Mouse (Mus musculus) heart, postnatal 0 days (tissue): ENCODE data around the gene Ptprj. TPM values are rescaled to one million over a fixed set of nuclear protein-coding genes. Genes with fewer than 3 reads are reported as not detected.
"Not testable (repeated sequence)": the region's sequence is repeated elsewhere in the genome, so short reads cannot be mapped to it uniquely, and the experiment has no call there.

Experiments used
- ATAC-seq: fragments of 200-750 bp; cut with Nextera tagmentation; 2 replicates; pipeline ENCODE4 v1.8.0; 2017; ENCODE audit warnings: low read depth, moderate number of reproducible peaks, moderate library complexity; ENCODE audit not compliant: insufficient read depth
- DNase-seq: peaks from one replicate; pipeline ENCODE4 v3.0.0-alpha.2; 2016; ENCODE audit warnings: low spot score
- H3K27ac ChIP-seq: fragments of 300-500 bp; sonication (generic); 2 replicates; pipeline ENCODE4 v1.5.1; 2014; ENCODE audit warnings: low read depth, mild to moderate bottlenecking
- H3K27me3 ChIP-seq: fragments of 300-500 bp; sonication (generic); 2 replicates; pipeline ENCODE4 v1.6.1; 2014; ENCODE audit warnings: low read length, mixed read lengths; ENCODE audit not compliant: control insufficient read depth, insufficient read depth
- H3K36me3 ChIP-seq: fragments of 300-500 bp; sonication (generic); replicated peaks from 2 replicates; pipeline ENCODE4 v1.6.1; 2014; ENCODE audit warnings: low read length, mixed read lengths; ENCODE audit not compliant: control insufficient read depth, insufficient read depth
- H3K4me1 ChIP-seq: fragments of 300-500 bp; sonication (generic); 2 replicates; pipeline ENCODE4 v1.6.1; 2014; ENCODE audit warnings: antibody characterized with exemption; ENCODE audit not compliant: control insufficient read depth, insufficient read depth
- H3K4me2 ChIP-seq: fragments of 300-500 bp; sonication (generic); 2 replicates; pipeline ENCODE4 v1.6.1; 2014; ENCODE audit warnings: low read depth, mild to moderate bottlenecking, low read length, moderate library complexity
- H3K4me3 ChIP-seq: fragments of 300-500 bp; sonication (generic); 2 replicates; pipeline ENCODE4 v1.5.1; 2014; ENCODE audit warnings: low read depth, low read length
- H3K9ac ChIP-seq: fragments of 300-500 bp; sonication (generic); replicated peaks from 2 replicates; pipeline ENCODE4 v1.6.1; 2014; ENCODE audit warnings: low read depth, low read length, mixed read lengths
- H3K9me3 ChIP-seq: fragments of 300-500 bp; sonication (generic); replicated peaks from 2 replicates; pipeline ENCODE4 v1.6.1; 2016; ENCODE audit warnings: low read length; ENCODE audit not compliant: control insufficient read depth
- WGBS: fragments of 180-500 bp; shearing (Covaris S2); extraction: QIAGEN DNeasy Blood & Tissue Kit; methylation state at CpG from one replicate; pipeline ENCODE4 v1.1.7; 2014; 5-methylcytosine and 5-hydroxymethylcytosine counted together
- polyA plus RNA-seq: library from polyadenylated mRNA; unstranded; fragments of >200 nt; fragmentation: Nextera tagmentation; extraction: Ambion mirVana; gene quantifications from 2 replicates; pipeline ENCODE4 v1.2.1, GENCODE M21; 2015
- total RNA-seq: library from RNA; depleted of rRNA; stranded (reverse); fragments of >200 nt; gene quantifications from 2 replicates; pipeline ENCODE4 v1.2.3, GENCODE M21; 2014; ENCODE audit warnings: low replicate concordance; rRNA removed

Ptprj gene
- total and polyA plus RNA-seq, 2 experiments from 2014 or later, result 0.56 to 6.8 TPM

DNA sequence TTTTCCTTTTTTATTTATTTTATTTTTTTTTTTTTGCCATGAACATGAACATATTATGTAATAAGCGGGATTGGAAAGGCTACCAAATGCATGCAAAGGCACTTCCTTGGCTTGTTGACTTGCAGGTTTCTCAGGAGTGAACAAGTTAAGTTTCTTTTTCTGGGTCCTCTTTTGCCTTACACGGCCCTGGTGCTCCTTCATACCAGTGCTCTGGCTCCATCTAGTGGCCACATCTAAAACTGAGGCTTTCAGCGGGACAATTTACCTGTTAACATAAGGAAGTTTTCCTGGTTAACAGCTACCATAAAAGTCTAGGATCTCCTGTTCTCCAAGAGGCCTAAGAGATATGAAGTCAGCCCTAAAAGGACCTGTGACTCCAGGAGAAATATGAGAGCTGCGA, 150.7 kb downstream of the Ptprj start:
- H3K27me3 ChIP-seq, H3K9ac ChIP-seq, H3K9me3 ChIP-seq, ATAC-seq, H3K4me2 ChIP-seq, H3K4me1 ChIP-seq, DNase-seq, H3K4me3 ChIP-seq, H3K36me3 ChIP-seq, H3K27ac ChIP-seq: not testable (repeated sequence)
- no CpG with 5 or more reads among the region's 4 CpGs for WGBS

DNA sequence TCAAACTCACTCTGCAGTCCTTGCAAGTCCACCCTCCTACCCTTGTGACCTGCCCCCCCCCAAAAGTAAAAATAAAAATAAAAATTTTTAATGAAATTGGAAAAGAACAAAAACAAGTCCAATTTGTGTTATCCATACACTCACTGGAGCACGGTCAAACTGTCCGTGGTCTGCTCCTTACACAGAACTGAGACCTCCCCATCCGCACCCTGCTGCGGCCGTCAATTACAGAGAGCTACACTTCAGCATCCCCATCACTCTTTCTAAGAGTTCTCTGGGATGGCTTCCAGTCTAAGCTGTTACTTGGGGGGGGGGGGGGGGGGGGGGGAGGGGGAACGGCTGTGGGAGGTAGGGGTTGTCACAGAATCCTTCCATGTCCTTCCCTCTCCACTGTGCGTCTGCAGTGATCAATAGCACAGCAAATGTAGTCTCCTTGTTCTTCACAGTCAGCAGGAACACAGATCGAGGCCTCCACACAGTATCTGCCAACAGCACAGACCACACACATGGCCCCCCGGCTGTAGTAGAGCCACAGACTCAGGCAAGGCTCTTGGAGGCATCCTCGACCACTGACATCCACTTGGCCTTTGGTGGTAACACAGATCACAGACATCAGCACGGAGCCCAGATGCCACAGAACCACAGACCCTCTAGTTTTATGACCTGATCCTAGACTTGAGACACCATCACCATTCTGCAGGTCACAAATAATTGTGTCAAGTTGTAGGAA, 151.3 kb downstream of the Ptprj start:
- not testable (repeated sequence) for H3K36me3 ChIP-seq, H3K9ac ChIP-seq, H3K4me2 ChIP-seq, H3K27me3 ChIP-seq, H3K27ac ChIP-seq, ATAC-seq, DNase-seq, H3K4me1 ChIP-seq, H3K4me3 ChIP-seq, H3K9me3 ChIP-seq
- no CpG with 5 or more reads among the region's 11 CpGs for WGBS

- not testable (repeated sequence) for H3K9me3 ChIP-seq, DNase-seq, ATAC-seq, H3K4me3 ChIP-seq, H3K9ac ChIP-seq, H3K27me3 ChIP-seq, H3K27ac ChIP-seq, H3K4me2 ChIP-seq, H3K36me3 ChIP-seq, H3K4me1 ChIP-seq
- WGBS, result no CpG with 5 or more reads among the region's 4 CpGs
Measured at GRCm38 (mm10) chr2:90424937-90425336, 155.5 kb downstream of the Ptprj start.

DNA sequence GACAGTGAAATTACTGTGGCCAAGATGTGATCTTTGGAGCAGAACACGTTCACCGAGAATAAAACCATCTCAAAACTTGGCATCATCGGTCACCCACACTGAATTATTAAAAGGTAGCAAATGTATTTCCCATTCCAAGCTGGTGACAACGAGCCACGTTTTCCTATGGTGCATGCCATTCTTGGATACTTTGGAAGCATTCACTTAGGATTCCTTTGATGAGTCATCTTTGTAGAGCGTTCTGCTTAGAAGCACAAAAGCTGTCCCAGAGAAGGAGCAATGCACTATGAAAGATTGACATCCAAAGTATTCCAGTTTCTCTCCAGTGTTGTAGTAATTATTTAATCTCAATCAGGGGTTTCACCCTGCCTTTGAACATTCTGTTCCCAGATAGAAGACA, 158.2 kb downstream of the Ptprj start:
- H3K4me1 ChIP-seq, H3K4me3 ChIP-seq: not testable (repeated sequence)
- WGBS, result 66% methylated on average over 6 of the region's 6 CpGs

GRCm38 (mm10) chr2:90414110-90414821, 166.2 kb downstream of the Ptprj start:
- DNase-seq, ATAC-seq, H3K36me3 ChIP-seq, H3K9ac ChIP-seq, H3K9me3 ChIP-seq, H3K4me1 ChIP-seq, H3K27ac ChIP-seq, H3K4me2 ChIP-seq, H3K27me3 ChIP-seq, H3K4me3 ChIP-seq: not testable (repeated sequence)
- WGBS, result 46% methylated on average over 4 of the region's 4 CpGs

More for the DNA sequence above, 158.2 kb downstream of the Ptprj start:
- not testable (repeated sequence) for H3K27me3 ChIP-seq, H3K9ac ChIP-seq, H3K27ac ChIP-seq, H3K36me3 ChIP-seq, H3K9me3 ChIP-seq, H3K4me2 ChIP-seq, ATAC-seq, DNase-seq

DNA sequence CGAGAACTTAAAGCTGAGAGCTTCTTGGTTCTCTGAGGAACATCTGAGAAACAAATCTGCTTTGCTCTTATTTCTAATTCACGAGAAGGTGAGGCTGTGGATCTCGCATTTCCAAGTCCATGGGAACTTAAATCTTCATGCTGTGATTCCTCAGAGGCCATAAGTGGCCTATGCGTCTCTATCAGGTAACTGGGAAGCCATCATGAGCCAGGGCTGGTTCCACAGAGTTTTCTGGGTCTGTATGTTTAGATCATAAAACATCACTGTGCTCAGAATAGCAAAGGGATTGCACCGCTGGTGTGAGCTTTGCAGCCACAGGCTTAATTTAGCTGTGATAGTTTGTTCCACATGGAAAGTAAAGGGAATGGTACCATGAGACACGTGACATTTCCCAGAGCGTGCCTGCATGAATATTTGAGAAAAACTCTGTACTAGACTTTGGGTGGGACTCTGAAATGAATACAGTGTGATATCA, 181.8 kb downstream of the Ptprj start, which contains the start of gene Olfr1274-ps:
Gene Olfr1274-ps (plus strand): TSS at position 51 of the 475 bp plus-strand sequence.
- ATAC-seq, H3K9me3 ChIP-seq, H3K9ac ChIP-seq, H3K4me3 ChIP-seq, H3K4me1 ChIP-seq, H3K27me3 ChIP-seq, H3K4me2 ChIP-seq, H3K27ac ChIP-seq, DNase-seq, H3K36me3 ChIP-seq: not testable (repeated sequence)
- 62% methylated on average over 5 of the region's 7 CpGs for WGBS

Other genes starting within 250 kb of the Ptprj start
- gene Olfr1274-ps, start 182.0 kb downstream of the Ptprj start, total RNA-seq, result not detected in 2 replicates
- gene Olfr1274-ps, start 182.0 kb downstream of the Ptprj start, polyA plus RNA-seq, result 0.07 TPM in 1 of 2 replicates, not detected in the other
- 13.4 and 13.6 TPM in 2 replicates for gene Nup160, start 96.6 kb upstream of the Ptprj start, total RNA-seq
- 8.3 and 9.7 TPM in 2 replicates for gene Nup160, start 96.6 kb upstream of the Ptprj start, polyA plus RNA-seq
- gene Fnbp4, start 164.7 kb upstream of the Ptprj start, total RNA-seq, result 20.9 and 39.0 TPM in 2 replicates
- gene Fnbp4, start 164.7 kb upstream of the Ptprj start, polyA plus RNA-seq, result 19.3 and 23.8 TPM in 2 replicates
- gene Agbl2, start 202.1 kb upstream of the Ptprj start, total RNA-seq, result 1.4 and 4.8 TPM in 2 replicates
- gene Agbl2, start 202.1 kb upstream of the Ptprj start, polyA plus RNA-seq, result 0.70 and 0.98 TPM in 2 replicates